Mouse (Mus musculus): ENCODE data around the gene Prss50.

DNA sequence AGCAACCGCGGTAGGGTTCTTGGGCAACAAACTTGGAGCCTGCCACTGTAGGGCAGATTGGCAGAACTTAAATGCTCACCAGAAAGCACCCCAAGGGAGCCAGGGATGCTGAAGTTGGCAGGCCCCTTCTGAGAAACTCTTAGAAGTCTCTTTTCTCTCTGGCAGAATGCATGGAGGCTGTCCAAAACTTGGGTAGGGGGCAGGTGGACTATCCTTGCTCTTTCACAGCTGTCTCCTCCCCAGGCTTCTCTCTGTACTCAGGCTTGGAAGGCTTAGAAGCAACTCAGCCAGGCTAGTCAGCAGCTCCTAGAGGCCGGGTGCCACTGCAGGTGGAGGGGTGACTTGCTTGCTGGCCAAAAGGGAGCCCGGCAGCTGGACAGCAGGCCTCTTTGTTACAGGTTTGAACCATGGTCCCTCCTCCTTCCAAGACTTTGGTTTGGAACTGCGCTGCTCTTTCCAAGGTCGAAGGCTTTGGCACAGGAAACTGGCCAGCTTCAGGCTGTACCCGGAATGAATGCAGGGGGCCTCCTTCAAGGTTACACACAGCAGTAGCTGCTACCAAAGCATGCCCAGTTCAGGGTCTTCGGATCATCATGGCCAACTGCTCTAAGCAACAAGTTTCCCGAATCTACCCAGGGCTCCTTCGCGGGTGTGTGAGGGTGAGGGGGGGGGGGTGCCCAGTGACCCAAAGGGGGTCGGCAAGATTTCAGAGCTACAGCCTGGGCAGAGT is 21.6 kb downstream of the Prss50 start, which contains the start of gene Als2cl:
- no peak for TF ChIP-seq MAFK (IDR thresholded peaks at IDR 0.05; ENCODE audit: insufficient read depth, low read depth, low read length)
- TF ChIP-seq ZC3H11A (IDR thresholded peaks at IDR 0.05; ENCODE audit: borderline replicate concordance, low read depth, low read length) = no peak
- no peak for TF ChIP-seq HCFC1 (IDR thresholded peaks at IDR 0.05; ENCODE audit: borderline replicate concordance, insufficient read depth, low read length)
- no peak for TF ChIP-seq ZNF384 (IDR thresholded peaks at IDR 0.05; ENCODE audit: low read depth, low read length)

Measured in ES-E14 (cell line).